Mouse (Mus musculus) layer of hippocampus, adult 18-20 months (tissue): ENCODE data around the gene Etv5. TPM values are rescaled to one million over a fixed set of nuclear protein-coding genes. Genes with fewer than 3 reads are reported as not detected.

Experiments used
- DNase-seq, 2 experiments: peaks; one replicate each; pipeline ENCODE4 v3.0.0; 2022; ENCODE audit warnings: low spot score in 2 of 2
- long read RNA-seq: library from polyadenylated mRNA; stranded (forward); transcript quantifications from one replicate; pipeline ENCODE4 v2.0.0, GENCODE M21; 2021
- total RNA-seq, 2 experiments: library from RNA; stranded (reverse); gene quantifications; 2 replicates each; pipeline ENCODE4 v1.2.3; 2021

Etv5 gene
- 10 to 100 TPM; 49.2 to 54.5 TPM for total RNA-seq
- long read RNA-seq, transcript Etv5-201 (13 exons, 3,975 nt): major isoform, 32 of 54 reads
- long read RNA-seq, partial matches to known transcripts: 16 of 54 reads
- long read RNA-seq, other reads (novel, unspliced or antisense): 6 of 54 reads

DNA sequence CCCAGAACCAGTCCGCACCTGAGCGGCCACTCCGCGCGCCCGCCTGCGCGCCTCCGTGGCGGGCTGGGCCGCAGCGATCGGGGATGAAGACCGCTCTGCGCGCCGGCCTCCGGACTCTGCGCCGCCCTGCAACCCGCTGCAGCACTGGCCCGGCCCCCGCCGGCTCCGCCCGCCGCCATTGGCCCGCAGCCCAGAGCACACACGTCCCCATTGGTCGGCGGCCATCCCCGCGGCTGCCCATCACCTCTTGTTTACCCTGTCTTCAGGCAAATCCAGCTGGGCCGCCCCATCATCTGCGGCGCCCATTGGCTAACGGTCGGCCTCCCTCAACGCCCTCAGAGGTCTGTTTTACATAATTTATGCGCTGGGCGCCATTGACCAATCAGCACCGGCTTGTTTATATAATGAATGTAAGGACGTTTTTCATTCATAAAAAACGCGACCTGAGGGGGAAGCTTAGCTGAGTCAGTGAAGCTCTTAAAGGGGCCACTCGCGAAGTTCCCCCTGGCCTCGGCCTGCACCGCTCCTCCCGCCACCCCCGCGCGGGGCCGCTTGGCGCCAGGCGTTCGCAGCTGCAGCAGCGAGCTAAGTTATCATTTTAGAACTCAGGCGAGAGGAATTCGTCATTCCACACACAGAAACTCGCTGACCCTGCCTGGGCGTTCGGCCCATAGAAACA is at the start of gene Etv5:
Etv5 (minus strand) TSS at position 221 of the 679 bp plus-strand sequence.
- DNase-seq: peak; percentile 99 to 100

DNA sequence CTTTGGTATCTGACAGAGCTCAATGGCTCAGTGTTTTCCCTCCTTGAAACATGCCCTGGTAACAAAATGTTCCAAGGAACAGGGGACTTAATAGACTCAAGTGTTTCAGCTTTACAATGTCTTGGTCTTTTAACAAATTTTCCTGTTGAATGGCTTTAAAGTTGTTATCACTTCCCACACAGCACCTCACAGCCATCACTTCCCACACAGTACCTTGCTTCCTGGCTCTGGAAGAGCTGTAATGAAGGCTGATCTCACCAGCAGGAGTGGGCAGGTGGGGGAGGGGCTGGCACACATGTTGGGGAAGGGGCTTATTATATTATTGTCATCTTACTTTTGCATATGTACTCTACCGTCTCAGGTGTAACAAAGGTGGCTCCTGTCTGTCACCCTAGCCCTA is 44.4 kb upstream of the Etv5 start:
- DNase-seq: no peak

DNA sequence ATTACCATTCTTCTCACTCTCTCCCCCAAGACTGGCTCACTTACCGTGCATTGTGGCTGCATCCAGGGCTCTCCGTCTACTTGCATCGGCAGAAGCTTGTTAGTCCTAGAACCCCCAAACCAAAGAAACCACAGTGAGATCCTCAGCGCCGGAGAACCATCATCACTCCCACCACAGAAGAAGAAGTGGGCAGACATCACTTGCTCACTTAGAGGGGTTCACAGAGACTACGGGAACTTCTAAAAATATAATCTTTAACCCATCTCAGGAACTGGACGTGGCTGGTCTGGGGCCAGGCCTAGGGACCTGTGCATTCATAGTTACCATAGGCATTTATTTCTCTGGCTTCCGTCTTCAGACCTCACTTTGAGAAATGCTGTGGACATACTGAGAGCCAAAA is 39.8 kb upstream of the Etv5 start:
- DNase-seq: no peak

DNA sequence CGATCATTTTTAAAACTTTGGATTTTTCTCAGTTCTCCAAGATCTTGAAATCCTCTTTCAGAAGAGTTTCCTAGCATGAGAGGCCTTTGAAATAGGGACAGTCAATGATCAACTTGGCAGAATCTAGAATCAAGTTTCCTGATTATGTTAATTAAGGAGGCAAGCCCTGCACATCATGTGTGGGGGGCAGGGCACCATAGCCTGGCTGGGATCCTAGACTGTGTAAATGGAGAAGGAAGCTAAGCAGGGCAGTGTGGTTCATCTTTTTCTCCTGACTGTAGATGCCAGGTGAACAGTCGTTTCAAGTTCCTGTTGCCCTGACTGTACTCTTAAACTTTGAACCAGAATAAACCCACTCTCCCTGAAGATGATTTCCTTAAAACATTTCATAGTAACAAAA is 32.2 kb upstream of the Etv5 start:
- DNase-seq: no peak

DNA sequence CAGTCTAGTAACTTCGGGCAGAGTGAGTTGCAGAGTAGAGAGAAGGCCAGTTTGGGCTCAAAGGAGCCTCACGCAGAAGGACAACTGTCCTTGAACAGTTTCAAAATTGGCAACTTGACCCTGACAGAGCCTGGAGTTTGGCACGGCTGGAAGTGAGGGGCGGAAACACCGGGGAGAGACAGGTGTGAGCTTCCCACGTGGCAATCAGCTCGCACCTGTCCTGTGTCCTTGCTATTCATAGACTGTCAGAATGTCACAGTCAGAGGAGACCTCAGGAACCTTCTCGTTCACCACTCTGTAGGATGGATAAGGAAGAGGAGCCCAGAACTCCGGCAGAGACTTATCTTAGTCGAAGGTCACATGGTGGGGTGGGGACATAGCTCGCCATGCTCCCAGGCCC is 29.9 kb upstream of the Etv5 start:
- no peak for DNase-seq

DNA sequence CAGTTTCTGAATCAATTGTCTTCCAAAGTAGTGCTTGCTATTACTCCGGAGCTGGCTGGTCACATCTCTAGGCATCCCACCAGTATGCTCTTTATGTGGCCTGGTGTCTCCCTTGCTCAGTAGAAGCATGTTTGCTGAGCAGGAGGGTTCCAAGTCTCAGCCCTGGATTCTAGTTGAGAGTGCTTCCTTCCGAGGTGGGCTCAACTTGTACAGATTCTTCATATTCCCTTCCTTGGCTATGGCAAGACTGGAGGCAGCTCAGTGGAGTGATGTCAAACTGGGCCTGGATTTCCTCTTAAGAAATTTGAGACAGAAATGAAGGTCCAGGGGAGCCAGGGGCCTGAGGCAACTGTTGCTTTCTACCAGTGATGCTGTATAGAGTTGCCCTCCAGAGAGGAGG is 27.6 kb upstream of the Etv5 start:
- DNase-seq: no peak

DNA sequence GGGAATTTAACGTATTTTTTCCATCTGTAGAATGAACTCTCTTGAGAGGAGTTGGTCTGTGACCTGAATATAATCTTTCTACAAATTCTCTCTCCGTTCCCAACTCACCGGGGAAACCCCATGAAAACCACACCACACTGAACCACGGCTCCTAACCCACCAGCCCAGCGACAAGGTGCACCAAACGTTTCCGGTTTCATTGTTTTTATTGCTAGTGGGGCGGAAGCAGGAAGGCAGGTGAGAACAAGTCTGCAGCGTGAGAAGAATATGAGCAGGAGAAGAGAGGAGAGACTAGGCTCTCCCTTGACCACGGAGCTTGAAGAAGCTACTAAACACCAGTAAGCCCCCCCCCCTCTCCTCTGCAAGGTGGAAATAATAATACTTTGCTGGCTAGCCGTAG is 26.9 kb upstream of the Etv5 start:
- DNase-seq: no peak

DNA sequence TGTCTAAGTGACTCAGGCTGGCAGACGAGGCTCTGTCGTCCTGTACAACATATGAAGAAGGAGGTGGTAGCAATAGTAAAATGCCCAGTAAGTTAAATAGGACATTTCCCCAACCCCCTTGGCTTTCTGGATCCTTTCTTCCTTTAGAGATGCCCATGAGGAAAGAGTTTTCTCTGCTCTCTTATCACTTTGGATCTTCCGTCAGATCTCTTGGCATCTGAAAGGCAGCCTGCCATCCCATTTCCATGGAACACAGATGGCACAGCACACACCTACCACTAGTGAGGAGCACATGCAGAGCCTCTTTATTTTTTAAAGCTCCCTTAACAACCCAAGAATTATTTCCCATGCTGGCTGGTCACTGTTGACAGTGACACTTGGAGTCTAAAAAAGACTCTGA is 22.7 kb upstream of the Etv5 start:
- peak in 1 of 2 experiments; percentile 50 for DNase-seq

DNA sequence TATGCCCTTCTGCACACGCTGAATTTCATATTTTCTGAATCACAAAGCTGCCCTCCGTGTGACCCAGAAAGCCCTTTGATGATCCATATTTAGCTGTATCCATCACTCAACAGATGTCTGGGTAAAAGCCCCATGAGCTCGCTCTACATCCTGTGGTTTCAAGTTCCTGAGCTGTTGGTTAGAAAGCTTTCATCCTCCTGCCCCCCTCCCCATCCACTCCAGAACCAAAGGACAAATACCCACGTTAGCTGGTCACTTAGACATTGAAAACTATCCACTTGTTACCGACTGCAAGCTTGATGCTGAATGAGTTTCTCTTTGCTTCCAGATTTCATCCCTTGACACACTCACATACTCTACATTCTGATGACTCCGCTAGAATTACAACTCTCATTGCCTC is 22.2 kb upstream of the Etv5 start:
- no peak for DNase-seq

DNA sequence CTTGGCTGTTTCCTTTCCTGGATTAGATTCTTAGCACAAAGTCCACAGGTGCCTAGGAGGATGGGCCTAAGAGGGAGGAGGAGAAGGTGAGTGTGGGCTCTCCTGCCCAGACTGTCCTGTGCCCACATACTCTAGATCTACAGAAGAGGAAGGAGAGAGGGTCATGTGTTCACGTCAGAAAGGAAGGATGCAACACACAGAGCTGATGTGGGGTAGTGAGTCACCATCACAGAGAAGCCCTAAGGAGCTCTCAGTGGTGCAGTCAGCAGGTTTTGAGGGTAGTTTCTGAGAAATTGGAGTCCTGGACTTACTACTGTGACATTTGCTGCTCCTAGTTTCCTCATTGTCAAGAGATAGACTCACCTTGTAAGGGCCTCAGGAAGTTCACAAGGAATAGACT is 21.4 kb upstream of the Etv5 start:
- DNase-seq: no peak

DNA sequence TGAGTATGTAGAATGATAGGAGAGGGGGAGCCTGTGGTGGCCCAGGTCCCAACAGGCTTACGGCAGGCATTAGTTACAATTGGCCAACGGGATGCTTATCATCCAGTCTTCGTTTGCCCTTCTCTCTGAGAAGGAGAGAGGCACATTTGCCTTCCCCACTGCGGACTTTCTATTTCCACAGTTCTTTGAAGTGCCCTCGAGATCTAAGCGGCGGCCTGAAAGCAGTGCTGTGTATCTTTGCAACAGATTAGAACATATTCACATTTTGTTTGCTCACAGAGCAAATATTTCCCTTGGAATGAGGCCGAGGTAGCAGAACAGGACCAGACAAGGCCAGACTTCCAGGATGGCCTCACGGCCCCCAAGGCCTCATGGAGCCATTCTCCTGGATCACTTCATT is 12.6 kb upstream of the Etv5 start:
- no peak for DNase-seq

DNA sequence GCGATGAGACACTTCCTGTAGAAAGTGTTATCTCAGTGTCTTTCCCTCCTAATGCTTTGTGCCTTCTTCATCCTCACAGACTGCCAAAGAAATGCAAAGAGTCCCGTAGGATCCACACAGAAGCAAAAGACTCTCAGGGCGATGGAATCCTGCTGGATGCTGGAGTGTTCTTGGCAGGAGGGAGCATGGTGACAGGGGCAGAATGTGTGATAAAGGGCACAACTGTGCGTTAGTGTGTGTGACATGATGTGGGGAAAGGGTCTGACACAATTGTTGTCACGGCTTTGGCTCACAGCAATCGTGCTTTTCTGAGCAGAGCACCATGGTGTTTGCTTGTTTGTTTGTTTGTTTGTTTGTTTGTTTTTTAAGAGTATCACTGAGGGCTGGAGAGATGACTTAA is 8.6 kb upstream of the Etv5 start:
- DNase-seq: no peak

DNA sequence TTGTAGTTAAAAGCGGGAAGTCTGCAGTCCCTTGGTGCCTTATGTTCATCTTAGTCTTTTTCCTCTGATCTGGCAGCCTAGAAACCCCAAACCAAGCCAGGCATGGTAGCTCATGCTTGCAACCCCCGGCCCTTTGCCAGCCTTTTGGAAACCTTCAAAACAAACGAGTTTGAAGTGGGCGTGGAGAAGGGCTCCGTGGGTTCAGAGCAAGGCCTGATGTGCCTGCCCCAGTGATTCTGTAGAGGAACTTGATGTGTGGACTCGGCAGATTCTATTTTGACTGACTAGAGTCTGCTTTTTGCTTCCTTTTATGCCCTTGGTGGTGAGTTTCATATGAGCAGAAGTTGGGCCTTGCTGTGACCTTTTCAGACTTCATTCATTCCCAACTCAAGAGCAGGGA is 5.3 kb upstream of the Etv5 start:
- DNase-seq: no peak

DNA sequence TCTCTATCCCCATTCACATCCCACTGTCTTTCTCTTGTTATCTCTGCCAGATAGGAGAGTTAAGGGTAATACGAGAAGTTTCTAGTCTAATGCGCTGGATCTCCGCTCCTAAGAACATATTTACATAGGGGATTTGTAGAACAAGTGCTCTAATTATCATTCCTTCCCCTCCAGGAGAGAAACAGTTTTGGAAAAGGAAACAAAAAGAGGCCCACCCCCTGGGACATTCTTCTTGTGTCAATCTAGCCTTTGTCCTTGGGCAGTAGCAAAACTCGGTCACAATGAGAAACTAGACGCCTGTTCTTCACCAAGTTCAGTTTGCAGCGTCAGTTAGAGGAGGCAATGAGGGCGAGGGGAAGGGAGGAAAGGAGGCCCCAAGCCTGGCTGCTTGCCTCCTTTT is 2.7 kb upstream of the Etv5 start:
- DNase-seq: no peak

DNA sequence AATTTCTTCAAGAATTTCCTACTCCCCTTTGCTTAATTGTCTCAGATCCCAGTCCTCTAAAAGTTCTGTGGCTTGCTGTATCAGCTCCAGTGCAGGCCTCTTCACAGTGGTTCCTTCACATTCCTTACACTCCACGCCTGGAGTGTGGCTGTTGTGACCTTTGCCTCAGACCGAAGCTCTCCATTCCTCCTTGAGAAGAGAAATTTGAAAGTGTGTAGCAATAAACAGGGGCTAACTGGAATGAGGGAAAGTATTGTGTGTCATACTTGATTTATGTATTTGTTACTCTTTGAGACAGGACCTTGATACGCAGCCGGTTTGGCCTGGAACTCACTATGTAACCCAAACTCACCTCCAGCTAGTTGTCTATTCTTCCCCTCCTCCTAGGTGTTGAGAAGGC is 1.8 kb upstream of the Etv5 start:
- DNase-seq: no peak

DNA sequence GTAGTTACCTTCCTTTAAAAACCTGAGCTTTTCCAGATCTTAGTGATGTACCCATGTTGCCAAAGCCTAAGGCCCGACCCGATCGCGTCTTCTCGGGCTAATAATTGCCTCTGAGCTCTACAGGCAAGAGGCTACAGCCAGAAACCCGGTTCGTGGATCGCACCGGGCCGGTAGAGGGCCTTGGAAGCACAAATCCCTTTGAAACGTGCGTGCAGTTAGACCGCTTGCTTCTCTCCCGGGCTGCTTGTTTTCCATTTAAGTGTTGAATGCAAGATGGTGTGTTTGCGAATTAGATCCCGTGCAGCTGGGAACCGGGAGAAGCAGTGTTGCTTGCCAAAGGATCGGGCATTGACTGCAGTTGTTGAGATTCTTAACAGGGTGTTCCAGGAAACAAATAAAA is 750 bp upstream of the Etv5 start:
- peak; percentile 50 to 57 for DNase-seq

DNA sequence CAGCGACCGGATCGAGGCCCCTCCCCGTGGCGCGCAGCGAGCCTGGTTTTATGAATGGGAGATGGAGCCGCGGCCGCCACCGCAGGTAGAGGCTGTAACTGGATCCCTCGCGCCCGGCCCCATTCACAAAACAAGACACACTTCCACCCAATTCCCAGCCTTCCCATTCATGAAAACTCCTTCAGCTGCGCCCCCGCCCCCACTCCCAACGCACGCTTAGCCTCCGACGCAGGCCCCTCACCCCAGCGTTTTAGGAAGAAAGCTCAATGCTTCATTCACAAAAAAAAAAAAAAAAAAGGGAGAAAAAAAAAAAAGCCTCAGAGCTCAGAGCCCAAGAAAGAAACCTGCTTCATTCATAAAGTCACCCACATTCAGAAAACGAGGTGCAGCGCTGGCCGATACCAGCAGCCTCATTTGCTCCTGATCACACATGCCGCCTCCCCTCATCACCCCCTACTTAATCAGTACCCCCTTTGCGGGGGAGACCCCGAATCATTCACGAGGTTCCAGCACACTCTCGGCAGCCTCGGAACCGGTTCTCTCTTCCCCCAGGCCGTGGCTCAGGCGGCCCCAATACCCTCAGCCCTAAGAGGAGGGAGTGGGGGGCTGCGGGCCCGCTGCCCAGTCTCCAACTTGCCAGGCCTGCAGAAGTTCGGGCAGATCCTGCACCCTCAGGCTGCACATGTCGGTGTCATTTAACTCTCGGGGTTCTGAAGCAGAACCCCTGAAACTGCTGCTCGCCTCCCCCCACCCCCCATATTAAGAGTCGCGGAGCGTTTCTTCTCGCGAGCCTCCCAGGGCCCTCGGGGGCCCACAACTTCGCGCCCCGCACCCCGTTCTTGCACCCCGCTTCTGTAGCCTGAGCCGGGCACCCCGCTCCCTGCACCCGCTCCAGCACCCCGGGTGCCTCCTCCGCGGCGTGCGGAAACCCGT is 812 bp downstream of the Etv5 start:
- DNase-seq: peak; percentile 46 to 67

DNA sequence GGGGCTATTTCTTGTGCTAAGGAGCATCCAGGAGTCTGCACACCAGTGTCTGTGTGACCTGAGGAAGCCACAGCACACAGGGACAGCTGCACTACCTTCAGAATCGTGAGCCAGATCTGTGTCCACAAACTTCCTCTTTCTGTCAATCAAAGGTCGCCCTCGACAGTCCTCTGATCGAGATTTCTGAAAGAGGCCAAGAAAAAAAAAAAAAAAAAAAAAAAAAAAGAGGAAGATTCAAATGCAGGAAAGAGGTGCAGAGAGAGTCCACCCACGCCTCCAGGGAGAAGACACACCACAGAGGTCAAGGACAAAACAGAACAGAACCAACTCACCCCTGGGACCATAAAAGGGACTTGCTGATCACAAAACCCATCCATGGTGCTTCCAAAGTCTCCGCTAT is 3.4 kb downstream of the Etv5 start:
- no peak for DNase-seq

DNA sequence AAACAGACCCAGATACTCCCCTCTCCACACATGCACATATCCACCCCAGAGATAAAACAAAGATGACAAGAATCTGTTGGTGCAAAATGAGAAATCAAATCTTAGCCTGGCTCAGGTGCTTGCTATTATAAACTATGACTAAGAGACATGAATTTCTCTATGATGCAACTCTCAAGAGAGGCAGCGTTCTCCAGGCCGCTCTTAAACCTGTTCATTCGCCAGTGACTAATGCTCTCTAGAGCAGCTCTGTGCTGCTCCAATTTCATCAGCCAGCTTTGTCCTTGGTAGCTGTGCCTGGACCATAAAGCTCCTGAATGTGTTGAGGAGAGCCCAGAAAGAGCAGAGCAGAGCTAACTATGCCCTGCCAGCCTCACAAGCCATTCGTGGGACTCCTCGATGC is 5.0 kb downstream of the Etv5 start:
- no peak for DNase-seq

DNA sequence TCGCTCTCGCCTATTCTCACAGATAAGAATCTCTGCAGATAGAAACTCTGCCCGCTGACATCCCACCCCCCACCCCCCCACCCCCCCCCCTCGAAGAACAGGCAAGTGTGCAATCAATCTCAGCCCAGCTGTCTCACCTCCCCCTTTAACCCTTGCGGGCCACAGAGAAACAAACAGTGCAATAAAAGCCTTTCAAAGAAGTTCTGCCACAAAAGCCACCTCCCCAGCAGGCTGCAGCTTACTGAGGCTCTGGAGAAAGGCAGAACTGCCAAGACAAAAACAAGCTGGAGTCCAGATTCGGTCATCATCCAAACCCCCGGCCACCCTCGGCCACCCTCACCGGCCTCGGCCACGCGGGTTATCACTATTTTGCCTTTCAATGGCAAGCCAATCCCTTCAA is 5.6 kb downstream of the Etv5 start:
- DNase-seq: no peak

DNA sequence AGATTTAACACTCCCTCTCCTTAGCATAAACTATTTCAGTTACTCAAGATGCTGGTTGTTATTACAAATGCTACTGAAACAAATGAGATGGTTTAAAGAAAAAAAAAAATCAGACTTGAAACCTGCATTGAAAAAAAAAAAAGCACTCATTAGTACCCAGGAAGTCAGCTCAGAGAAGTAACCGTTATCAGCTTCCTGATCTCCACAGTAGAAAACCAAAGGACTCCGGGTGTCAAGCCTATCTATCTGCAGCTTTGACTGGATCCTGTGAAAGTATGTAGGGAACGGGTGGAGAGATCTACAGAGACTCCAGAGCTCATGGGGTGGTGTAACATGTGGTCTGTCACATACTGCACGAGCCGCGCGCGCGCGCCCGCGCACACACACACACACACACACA is 7.7 kb downstream of the Etv5 start:
- DNase-seq: no peak

DNA sequence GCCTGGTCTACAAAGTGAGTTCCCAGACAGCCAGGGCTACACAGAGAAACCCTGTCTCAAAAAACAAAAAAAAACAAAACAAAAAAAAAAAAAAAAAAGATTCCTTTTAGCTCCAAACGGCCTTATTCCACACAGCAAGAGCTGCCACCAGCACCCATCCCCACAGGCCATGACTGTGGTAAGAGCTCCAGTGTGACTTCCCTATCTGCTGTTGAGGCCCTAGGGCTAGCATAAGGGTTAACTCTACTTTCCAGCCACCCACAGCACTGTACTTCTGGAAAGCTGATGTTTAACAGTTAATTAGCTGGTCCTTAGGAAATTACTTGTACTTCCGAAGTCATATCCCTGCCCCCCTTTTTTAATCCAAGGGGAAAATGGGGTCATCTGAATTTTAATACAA is 8.2 kb downstream of the Etv5 start:
- DNase-seq: no peak
